Mouse (Mus musculus): ENCODE data around the gene Cnn3.

GRCm38 (mm10) chr3:121439623-121440161 lies 13.4 kb downstream of the Cnn3 start:
- TF ChIP-seq CTCF (IDR thresholded peaks at IDR 0.05; ENCODE audit: low read depth, low read length) (no peak), POLR2A (IDR thresholded peaks at IDR 0.05; ENCODE audit: extremely low read depth, insufficient read depth, low read length) (no peak)

Measured in liver, adult 2 months (tissue).